Mouse (Mus musculus): ENCODE measurements around the gene Cela1. TPM values are rescaled to one million over a fixed set of nuclear protein-coding genes. Genes with fewer than 3 reads are reported as not detected.

Gene Cela1
- polyA plus RNA-seq, 1 experiment from 2014 or later, result 1.7 TPM

DNA sequence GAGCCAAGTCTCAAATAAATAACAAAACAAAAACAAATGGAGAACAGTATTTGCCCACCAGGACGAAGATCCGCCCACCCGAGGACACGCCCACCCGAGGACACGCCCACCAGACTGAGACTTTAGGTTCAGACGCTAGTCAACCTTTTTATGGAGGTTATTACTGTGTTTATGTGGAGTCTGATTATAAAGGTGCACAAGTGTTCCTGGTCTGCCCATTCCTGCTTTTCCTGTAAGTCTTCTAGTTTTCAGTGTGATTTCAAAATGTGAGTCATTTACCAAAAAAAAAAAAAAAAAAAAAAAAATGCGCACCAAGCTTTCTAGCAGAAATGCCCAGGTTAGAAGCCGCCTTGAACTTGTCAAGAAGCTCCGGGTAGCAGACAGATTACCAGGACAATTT lies 60.4 kb downstream of the Cela1 start:
- peaks cover 28% of the 10 kb centered on the region for H3K27me3 ChIP-seq (ENCODE audit: low read depth, poor library complexity, severe bottlenecking)
- H3K4me3 ChIP-seq, result no peak overlapping the region
- H3K36me3 ChIP-seq, result no peaks in the 10 kb centered on the region
- no peak overlapping the region for H3K27ac ChIP-seq (replicated peaks)
- WGBS, result 16% methylated on average over 10 of the region's 10 CpGs
- H3K4me1 ChIP-seq, result peaks cover 10% of the 10 kb centered on the region
- no peak for DNase-seq (ENCODE audit: low spot score)
- H3K9me3 ChIP-seq (replicated peaks), result no peaks in the 10 kb centered on the region

DNA sequence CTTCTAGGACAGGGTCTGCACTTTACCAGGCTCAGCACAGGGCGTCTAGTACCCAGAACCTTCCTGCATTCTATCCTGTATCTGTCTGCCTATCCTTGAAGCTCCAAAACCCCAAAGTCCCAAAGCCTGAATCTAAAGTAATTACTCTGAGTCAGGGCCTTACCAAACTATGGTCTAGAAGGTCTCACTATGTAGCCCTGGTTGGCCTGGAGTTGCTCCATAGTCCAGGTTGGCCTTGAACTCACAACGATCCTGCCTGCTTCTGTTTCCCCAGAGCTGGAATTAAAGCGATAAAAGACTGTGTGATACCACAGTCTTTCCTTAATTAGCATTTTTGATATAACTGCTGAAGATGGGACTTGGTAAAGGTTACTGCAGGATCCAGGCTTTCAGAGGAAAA lies 63.3 kb downstream of the Cela1 start:
- Histone ChIP-seq H3K36me3 (peaks cover 23% of the 10 kb centered on the region), H3K9me3 (replicated peaks) (no peaks in the 10 kb centered on the region), H3K4me1 (peaks cover 10% of the 10 kb centered on the region), H3K4me3 (no peak overlapping the region), H3K27ac (replicated peaks) (no peak overlapping the region), H3K27me3 (ENCODE audit: low read depth, poor library complexity, severe bottlenecking) (peaks cover 17% of the 10 kb centered on the region; the same call in 1 of the 2 replicates)
- no peak for DNase-seq (ENCODE audit: low spot score)
- 90% methylated on average over 3 of the region's 3 CpGs for WGBS

Small RNA genes within 50 kb of the gene (microRNA-seq; reads per million reads assigned to microRNA genes)
- gene Mir6961, result not detected

Other genes with a start within 250 kb of the Cela1 start
- gene Letmd1, start 218.9 kb downstream of the Cela1 start, polyA plus RNA-seq (2016; fragmentation: Nextera tagmentation; extraction: Ambion mirVana), result 44.1 and 47.3 TPM in 2 replicates
- 16.7 and 22.0 TPM in 2 replicates for gene Csrnp2, start 192.4 kb downstream of the Cela1 start, polyA plus RNA-seq (2016; fragmentation: Nextera tagmentation; extraction: Ambion mirVana)
- gene Tfcp2, start 135.9 kb downstream of the Cela1 start, polyA plus RNA-seq (2016; fragmentation: Nextera tagmentation; extraction: Ambion mirVana), result 34.5 and 39.5 TPM in 2 replicates
- gene Pou6f1, start 87.9 kb downstream of the Cela1 start, polyA plus RNA-seq (2016; fragmentation: Nextera tagmentation; extraction: Ambion mirVana), result 4.7 and 10.0 TPM in 2 replicates
- 231 and 250 TPM in 2 replicates for gene Dazap2, start 72.6 kb downstream of the Cela1 start, polyA plus RNA-seq (2016; fragmentation: Nextera tagmentation; extraction: Ambion mirVana)
- 3.9 and 4.7 TPM in 2 replicates for gene Smagp, start 51.0 kb downstream of the Cela1 start, polyA plus RNA-seq (2016; fragmentation: Nextera tagmentation; extraction: Ambion mirVana)
- gene Bin2, start 18.4 kb downstream of the Cela1 start, polyA plus RNA-seq (2016; fragmentation: Nextera tagmentation; extraction: Ambion mirVana), result 3.2 and 5.0 TPM in 2 replicates
- 0.07 and 0.09 TPM in 2 replicates for gene Galnt6, start 41.5 kb upstream of the Cela1 start, polyA plus RNA-seq (2016; fragmentation: Nextera tagmentation; extraction: Ambion mirVana)
- gene Slc4a8, start 73.8 kb upstream of the Cela1 start, polyA plus RNA-seq (2016; fragmentation: Nextera tagmentation; extraction: Ambion mirVana), result 8.4 and 10.2 TPM in 2 replicates
- gene Scn8a, start 181.9 kb upstream of the Cela1 start, polyA plus RNA-seq (2016; fragmentation: Nextera tagmentation; extraction: Ambion mirVana), result 10.6 and 12.3 TPM in 2 replicates

All from midbrain, embryonic 10.5 days (tissue).